Mouse (Mus musculus) embryonic facial prominence, embryonic 13.5 days (tissue): ENCODE measurements at regions not wholly inside any gene's neighbourhood (a gene's known extent, or its start where the extent isn't known, plus 50 kb on each side); places are given as distances from the start of the nearest gene placed in this dataset.

Experiments
- ATAC-seq: fragments of 200-750 bp; cut with Nextera tagmentation; 2 replicates; pipeline ENCODE4 v1.8.0; 2017; ENCODE audit warnings: low read depth; ENCODE audit not compliant: insufficient number of reproducible peaks, insufficient read depth, low FRiP score, low TSS enrichment
- H3K27ac ChIP-seq: fragments of 300-500 bp; sonication (generic); 2 replicates; pipeline ENCODE4 v1.5.1; 2015; ENCODE audit warnings: moderate library complexity, mild to moderate bottlenecking, inconsistent platforms
- H3K27me3 ChIP-seq: fragments of 300-500 bp; sonication (generic); 2 replicates; pipeline ENCODE4 v1.6.1; 2015; ENCODE audit warnings: mild to moderate bottlenecking, inconsistent platforms
- H3K36me3 ChIP-seq: fragments of 300-500 bp; sonication (generic); 2 replicates; pipeline ENCODE4 v1.6.1; 2015; ENCODE audit warnings: mild to moderate bottlenecking, inconsistent platforms
- H3K4me1 ChIP-seq: fragments of 300-500 bp; sonication (generic); 2 replicates; pipeline ENCODE4 v1.6.1; 2015; ENCODE audit warnings: inconsistent platforms
- H3K4me2 ChIP-seq: fragments of 300-500 bp; sonication (generic); 2 replicates; pipeline ENCODE4 v1.6.1; 2015; ENCODE audit warnings: moderate library complexity, mild to moderate bottlenecking, inconsistent platforms
- H3K4me3 ChIP-seq: fragments of 300-500 bp; sonication (generic); 2 replicates; pipeline ENCODE4 v1.5.1; 2015; ENCODE audit warnings: mild to moderate bottlenecking, inconsistent platforms
- H3K9ac ChIP-seq: fragments of 300-500 bp; sonication (generic); 2 replicates; pipeline ENCODE4 v1.6.1; 2015; ENCODE audit warnings: mild to moderate bottlenecking, inconsistent platforms
- H3K9me3 ChIP-seq: fragments of 300-500 bp; sonication (generic); 2 replicates; pipeline ENCODE4 v1.6.1; 2016; ENCODE audit warnings: inconsistent platforms
- WGBS: fragments of 180-500 bp; shearing (Covaris S2); methylation state at CpG from one replicate; pipeline ENCODE4 v1.1.7; 2015; ENCODE audit warnings: mixed read lengths; 5-methylcytosine and 5-hydroxymethylcytosine counted together

DNA sequence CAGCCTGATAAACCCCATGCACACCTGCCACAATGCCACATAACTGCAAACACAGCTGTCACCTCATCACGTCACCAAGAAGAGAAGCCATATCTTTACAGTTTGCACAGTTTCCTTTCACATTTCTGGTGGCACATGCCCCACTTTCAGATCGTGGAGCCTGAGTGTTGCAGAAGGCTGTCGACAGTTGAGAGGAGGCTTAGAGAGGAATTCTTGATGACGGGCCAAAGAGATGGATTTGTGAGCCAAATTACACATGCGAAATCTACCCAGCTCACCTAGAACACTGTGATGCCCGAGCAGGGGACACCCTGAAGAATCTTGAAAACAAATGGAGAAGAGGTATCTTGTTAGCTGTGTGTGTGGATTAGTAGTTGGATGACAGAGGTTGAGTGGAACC lies 77.4 kb downstream of the Cmpk2 start:
- no peak for ATAC-seq
- 84% methylated on average over 6 of the region's 6 CpGs for WGBS

DNA sequence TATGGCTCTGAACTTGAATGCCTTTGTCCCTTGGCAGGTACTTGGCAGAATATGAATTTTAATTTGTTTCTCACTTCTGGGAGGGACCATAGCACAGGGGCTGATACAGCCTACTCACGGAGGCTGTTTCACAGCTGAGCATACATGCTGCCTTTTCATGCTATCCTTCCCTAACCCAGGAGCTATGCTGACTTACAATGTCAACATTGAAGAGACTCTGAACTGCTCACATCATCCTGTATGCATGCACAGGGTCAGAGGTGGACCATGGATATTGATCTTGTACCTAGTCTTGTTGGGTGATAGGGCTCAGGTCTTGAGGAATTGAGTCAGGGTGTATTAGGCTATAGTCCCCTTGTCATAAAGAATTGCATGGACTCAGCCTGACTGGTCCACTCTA lies 74.5 kb downstream of the Cmpk2 start:
- no peak for ATAC-seq

More for the DNA sequence above, 77.4 kb downstream of the Cmpk2 start:
- Histone ChIP-seq H3K4me1 (no peaks in the 10 kb centered on the region), H3K4me2 (no peak overlapping the region), H3K9me3 (peaks cover 7% of the 10 kb centered on the region), H3K36me3 (no peaks in the 10 kb centered on the region), H3K27ac (no peak overlapping the region), H3K9ac (no peak overlapping the region), H3K27me3 (no peaks in the 10 kb centered on the region), H3K4me3 (no peak overlapping the region)

DNA sequence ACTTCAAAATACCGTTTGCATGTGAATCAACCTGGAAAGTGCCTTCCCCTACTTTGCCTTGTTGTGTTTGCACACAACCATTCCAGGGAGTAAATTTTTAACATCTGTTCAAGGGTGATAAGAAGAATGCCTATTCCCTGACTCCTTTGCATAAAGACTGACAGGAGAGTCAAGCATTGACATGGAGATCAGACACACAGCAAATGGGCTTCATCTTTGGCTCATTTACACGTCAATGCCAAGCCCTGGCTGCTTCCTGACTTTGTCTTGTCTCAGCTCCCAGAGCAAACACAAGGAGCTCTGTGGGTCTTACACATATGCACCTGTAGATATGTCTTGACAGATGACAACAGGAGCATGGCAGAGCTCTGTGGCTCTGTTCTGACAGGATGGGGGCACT lies 73.4 kb downstream of the Cmpk2 start:
- H3K4me1 ChIP-seq, result no peaks in the 10 kb centered on the region
- no peaks in the 10 kb centered on the region for H3K36me3 ChIP-seq
- no peak for ATAC-seq
- no peak overlapping the region for H3K4me2 ChIP-seq
- H3K27me3 ChIP-seq, result no peaks in the 10 kb centered on the region
- no peak overlapping the region for H3K27ac ChIP-seq
- H3K9me3 ChIP-seq, result no peaks in the 10 kb centered on the region
- WGBS, result 51% methylated on average over 2 of the region's 2 CpGs
- H3K4me3 ChIP-seq, result no peak overlapping the region
- no peak overlapping the region for H3K9ac ChIP-seq

More for the DNA sequence above, 74.5 kb downstream of the Cmpk2 start:
- Histone ChIP-seq H3K27ac (no peak overlapping the region), H3K9ac (no peak overlapping the region), H3K27me3 (no peaks in the 10 kb centered on the region), H3K4me3 (no peak overlapping the region), H3K36me3 (no peaks in the 10 kb centered on the region), H3K4me1 (no peaks in the 10 kb centered on the region), H3K4me2 (no peak overlapping the region), H3K9me3 (peaks cover under 1% of the 10 kb centered on the region)
- 85% methylated on average over 1 of the region's 1 CpGs for WGBS

- 70% methylated on average over 9 of the region's 9 CpGs for WGBS
- H3K27me3 ChIP-seq, result no peaks in the 10 kb centered on the region
- no peaks in the 10 kb centered on the region for H3K9me3 ChIP-seq
- H3K9ac ChIP-seq, result no peak overlapping the region
- no peak for ATAC-seq
- no peak overlapping the region for H3K4me2 ChIP-seq
- no peak overlapping the region for H3K27ac ChIP-seq
- H3K4me1 ChIP-seq, result peaks cover 37% of the 10 kb centered on the region
- no peak overlapping the region for H3K4me3 ChIP-seq
- no peaks in the 10 kb centered on the region for H3K36me3 ChIP-seq
These were observed 66.4 kb downstream of the Cmpk2 start for GRCm38 (mm10) chr12:26535261-26535890.

DNA sequence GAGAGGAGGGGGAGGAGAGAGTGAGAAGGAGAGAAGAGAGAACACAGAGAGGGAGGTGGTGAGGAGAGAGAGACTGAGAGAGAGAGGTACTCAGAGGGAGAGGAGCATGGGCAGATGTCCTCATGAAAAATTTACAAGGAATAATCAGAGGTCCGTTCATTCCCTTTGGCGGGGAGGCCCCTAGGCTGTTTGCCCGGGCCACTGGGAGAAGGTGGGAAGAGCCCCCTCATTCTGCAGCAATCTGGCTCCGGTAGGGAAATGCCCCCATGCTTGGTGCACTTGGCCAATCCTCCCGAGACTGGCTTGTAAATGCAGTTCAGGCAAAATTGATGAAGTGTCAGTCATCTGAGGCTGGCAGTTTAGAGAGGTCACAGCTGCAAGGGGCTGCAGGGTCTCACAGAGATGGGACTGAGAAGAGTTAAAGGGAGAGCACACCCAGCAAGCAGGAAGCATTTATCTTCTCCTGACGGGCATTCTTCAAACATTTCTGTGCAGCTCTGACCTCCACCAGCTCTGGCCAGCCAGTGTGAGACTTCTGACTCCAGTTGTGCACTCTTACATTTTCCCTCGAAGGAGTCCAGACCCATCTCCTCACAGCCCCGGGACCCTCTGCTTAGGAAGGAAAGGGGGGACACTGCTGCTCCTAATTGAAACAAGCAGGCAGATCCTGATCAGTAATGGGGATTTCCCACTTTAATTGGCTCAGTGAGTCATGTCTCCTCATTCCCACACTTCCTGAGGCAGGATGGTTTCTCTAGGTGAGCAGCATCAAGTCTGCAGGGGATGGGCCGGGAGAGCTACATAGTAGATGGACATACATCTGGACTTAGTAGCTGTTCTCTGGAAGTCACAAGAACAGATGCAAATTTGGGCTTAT lies 65.5 kb downstream of the Cmpk2 start:
- Histone ChIP-seq H3K27ac (peak overlapping the region; percentile 22; the same call in 1 of the 2 replicates), H3K9me3 (no peaks in the 10 kb centered on the region; the same call in 1 of the 2 replicates), H3K36me3 (no peaks in the 10 kb centered on the region), H3K9ac (0 out of 2 replicates have a peak overlapping the region, but pooled peaks have one; percentile 16), H3K4me3 (no peak overlapping the region), H3K4me2 (peak overlapping the region; percentile 14; the same call in 1 of the 2 replicates), H3K27me3 (no peaks in the 10 kb centered on the region), H3K4me1 (peaks cover 37% of the 10 kb centered on the region)
- ATAC-seq, result no peak
- 22% methylated on average over 9 of the region's 9 CpGs for WGBS

- H3K9me3 ChIP-seq, result no peaks in the 10 kb centered on the region; the same call in 1 of the 2 replicates
- no peaks in the 10 kb centered on the region for H3K36me3 ChIP-seq
- no peaks in the 10 kb centered on the region for H3K27me3 ChIP-seq
- H3K27ac ChIP-seq, result peak overlapping the region; percentile 60
- ATAC-seq, result no peak
- WGBS, result 28% methylated on average over 9 of the region's 9 CpGs
- H3K4me3 ChIP-seq, result 0 out of 2 replicates have a peak overlapping the region, but pooled peaks have one; percentile 14
- peak overlapping the region; percentile 51; the same call in 1 of the 2 replicates for H3K4me2 ChIP-seq
- H3K4me1 ChIP-seq, result peaks cover 37% of the 10 kb centered on the region
- H3K9ac ChIP-seq, result no peak overlapping the region
These were observed 64.7 kb downstream of the Cmpk2 start for GRCm38 (mm10) chr12:26533641-26534151.

DNA sequence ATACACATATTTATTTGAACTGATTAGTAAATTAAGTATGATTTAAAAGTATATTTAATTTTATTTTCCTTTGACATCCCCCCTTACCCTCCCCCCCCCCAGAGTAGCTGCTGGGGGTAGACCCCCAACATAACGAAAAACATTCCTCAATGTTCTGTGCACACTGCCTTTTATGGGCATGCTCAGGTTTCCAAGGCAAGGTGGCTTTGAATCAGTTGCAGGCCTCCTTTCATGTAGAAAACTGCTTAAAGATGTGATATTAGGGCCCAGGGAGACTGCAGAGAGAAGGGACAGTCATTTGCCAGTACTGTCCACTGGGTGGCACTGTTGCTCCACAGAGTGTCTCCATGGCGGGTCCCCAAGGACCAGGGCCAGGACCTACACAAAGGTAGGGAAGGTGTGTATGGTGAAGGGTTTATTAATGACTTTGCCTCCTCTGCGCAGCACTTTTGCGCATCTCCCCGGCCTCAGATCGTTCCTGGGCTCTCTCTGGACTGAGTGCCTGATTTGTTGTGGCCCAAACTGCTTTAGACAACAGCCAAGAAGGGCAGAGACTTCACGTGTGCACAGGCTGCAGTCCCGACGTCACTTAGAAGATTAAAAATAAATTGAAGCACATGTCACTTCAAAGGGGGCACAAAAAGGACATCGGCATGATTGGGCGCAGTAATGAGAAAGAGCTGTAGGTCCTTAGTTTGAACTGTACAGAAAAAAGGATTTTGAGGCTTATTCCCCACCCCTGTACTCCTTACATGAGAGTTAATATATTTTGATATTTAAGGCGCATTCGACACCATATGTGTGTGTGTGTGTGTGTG lies 64.0 kb downstream of the Cmpk2 start:
- peak overlapping the region; percentile 60 for H3K27ac ChIP-seq
- H3K4me1 ChIP-seq, result peaks cover 37% of the 10 kb centered on the region
- no peaks in the 10 kb centered on the region for H3K27me3 ChIP-seq
- no peaks in the 10 kb centered on the region for H3K36me3 ChIP-seq
- no peak overlapping the region for H3K9ac ChIP-seq
- peak overlapping the region; percentile 51 for H3K4me2 ChIP-seq
- 21% methylated on average over 13 of the region's 13 CpGs for WGBS
- peak overlapping the region; percentile 14; the same call in 1 of the 2 replicates for H3K4me3 ChIP-seq
- no peaks in the 10 kb centered on the region; the same call in 1 of the 2 replicates for H3K9me3 ChIP-seq
- ATAC-seq, result peak; percentile 80

- ATAC-seq, result no peak
- no peak overlapping the region for H3K9ac ChIP-seq
- peaks cover 37% of the 10 kb centered on the region for H3K4me1 ChIP-seq
- no peaks in the 10 kb centered on the region for H3K36me3 ChIP-seq
- no peak overlapping the region for H3K4me2 ChIP-seq
- H3K4me3 ChIP-seq, result no peak overlapping the region
- H3K9me3 ChIP-seq, result no peaks in the 10 kb centered on the region; the same call in 1 of the 2 replicates
- WGBS, result 46% methylated on average over 6 of the region's 6 CpGs
- H3K27ac ChIP-seq, result peak overlapping the region; percentile 41; the same call in 1 of the 2 replicates
- no peaks in the 10 kb centered on the region for H3K27me3 ChIP-seq
These were observed 63.1 kb downstream of the Cmpk2 start for GRCm38 (mm10) chr12:26532076-26532475.
